Mouse (Mus musculus) fat pad, adult 2 months (tissue): ENCODE results near the gene Skil.

ENCODE experiments used
- DNase-seq: peaks from one replicate; pipeline ENCODE4 v3.0.0-alpha.2; 2011; ENCODE audit warnings: low read depth, low spot score; ENCODE audit errors: extremely low read depth

Gene Skil

GRCm38 (mm10) chr3:31083507-31084245, 11.2 kb upstream of the Skil start:
- DNase-seq, result no peak

DNA sequence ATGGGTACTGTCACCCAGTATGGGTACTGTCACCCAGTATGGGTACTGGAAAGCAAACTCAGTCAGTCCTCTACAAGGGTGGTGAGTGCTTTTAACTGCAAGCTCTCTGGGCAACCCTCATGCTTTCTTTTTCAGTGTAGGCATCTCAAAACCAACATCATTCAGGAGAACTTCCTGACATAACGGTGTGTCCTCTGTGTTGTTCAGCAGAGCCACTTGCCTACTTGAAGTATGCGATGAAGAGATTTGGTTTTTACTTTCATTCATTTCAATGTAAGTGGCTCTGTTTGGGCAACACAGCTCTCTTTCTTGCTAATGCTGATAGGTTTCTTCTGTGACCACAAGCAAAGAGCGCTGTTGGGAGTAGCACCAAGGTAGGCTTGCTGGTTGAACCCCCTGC, 9.9 kb upstream of the Skil start:
- DNase-seq, result no peak

DNA sequence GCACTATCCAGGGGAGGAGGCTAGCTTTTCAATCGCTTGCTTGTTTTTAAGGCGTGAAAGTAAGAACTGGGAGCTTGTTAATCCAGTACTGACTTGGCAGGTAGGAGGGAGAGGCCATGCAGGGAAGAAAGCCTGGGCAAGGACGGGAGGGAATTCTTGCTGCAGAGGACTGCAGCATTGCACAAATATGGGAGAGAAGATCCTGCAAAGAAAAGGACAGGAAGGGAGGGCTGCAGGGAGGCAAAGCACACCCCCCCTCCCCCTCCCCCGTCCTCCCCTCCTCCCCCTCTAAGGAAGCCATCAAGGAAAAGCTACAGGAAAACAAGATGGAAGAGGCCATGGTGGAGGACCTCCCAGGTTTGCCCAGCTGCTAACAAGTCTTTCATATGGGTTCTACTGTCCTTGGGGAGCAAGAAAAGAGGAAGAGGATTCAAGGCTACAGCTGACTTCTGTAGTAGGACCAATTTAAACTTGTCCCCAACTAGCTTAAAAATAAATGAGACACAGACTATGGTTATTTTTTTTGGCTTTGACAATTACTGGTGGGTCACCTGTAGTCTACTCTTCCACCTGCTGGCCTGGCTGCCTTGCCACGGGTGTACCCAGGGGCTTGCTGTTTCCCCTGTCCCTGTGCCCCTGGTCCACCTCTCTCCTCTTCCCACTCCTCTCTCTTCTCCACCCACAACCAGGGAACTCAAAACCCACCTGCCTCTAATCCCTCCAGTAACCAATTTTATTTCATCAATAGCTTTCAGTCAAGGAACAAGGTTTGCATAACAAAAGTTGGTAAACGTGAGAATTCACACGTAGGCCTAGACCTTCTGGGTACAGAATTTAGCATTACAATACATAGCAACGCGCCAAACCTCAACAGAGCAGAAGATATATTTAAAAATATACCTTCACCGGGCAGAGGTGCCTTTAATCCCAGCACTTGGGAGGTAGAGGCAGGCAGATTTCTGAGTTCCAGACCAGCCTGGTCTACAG, 5.8 kb upstream of the Skil start:
- DNase-seq, result no peak

DNA sequence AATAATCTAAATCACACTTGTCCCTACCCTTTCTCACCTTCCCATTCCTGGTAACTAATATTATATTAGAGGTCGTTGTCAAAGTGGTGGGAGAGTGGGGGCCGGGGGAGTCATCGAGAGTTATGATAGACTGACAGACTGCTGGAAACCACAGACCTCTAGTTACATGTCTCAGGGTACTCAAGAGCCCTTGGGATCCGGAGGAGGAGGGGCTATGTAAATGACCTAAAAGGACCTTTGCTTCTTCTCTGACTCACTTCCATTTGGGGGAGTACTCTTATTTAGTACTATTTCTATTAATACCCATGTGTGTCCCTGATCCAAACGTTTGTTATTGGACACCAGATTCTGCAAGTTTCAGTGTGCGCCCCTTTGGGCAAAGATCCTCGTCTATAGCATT, 4.9 kb upstream of the Skil start:
- no peak for DNase-seq

DNA sequence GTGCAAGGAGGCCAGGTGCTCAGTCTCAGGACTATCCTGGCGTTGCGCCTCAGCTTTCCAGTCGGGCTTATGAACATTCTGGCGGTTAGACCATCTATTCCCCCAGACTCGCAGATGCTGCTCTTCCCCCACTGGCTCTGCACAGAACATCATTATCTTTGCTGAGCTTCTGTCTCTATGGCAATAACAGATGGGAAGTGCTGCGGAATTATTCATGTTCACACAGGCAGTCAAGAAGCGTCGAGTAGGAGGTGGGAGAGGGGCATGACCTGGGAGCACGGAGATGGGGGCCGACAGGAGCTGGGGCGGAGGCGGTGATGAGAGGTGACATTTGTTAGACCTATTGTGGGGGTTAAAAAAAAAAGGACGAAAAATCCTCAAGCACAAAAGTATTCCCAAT, 1.7 kb upstream of the Skil start:
- DNase-seq, result no peak

DNA sequence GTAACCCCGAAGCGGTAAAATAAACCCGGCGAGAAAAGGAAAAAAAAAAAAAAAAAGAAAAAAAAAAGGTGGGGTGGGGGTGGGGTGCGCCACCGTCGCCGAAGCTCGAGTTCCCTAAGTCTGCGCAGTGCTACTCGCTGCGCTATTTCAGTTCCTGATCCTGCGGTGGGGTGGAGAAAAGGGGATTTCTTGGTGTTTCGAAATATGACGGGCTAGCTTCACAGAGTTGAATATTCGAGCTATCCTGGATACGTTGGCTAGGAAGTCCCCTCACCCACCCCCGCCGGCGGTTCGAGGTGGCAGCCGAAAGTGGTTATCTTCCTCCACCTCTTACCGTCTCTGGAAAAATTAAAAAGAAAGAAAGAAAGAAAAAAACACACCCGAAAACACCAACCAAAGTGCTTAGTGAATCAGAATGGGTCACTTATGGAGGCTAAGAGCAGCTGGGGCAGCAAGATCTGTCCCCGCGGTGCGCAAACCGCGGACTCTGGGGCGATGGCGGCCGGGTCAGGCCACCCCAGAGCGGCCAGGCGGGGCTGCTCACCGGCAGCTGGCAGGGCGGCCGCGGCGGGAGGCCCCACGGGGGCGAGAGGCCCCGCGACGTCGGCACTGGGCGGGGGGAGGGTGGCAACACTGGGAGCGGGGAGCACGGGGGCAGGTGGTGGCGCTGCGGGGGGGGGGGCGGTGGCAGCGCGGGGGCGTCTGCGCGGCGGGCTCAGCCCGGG, 1.1 kb upstream of the Skil start:
- DNase-seq, result no peak

- DNase-seq, result no peak
These were observed 277 bp downstream of the Skil start for GRCm38 (mm10) chr3:31095179-31095490.

- DNase-seq, result no peak
These were observed 765 bp downstream of the Skil start for GRCm38 (mm10) chr3:31095491-31096154.

DNA sequence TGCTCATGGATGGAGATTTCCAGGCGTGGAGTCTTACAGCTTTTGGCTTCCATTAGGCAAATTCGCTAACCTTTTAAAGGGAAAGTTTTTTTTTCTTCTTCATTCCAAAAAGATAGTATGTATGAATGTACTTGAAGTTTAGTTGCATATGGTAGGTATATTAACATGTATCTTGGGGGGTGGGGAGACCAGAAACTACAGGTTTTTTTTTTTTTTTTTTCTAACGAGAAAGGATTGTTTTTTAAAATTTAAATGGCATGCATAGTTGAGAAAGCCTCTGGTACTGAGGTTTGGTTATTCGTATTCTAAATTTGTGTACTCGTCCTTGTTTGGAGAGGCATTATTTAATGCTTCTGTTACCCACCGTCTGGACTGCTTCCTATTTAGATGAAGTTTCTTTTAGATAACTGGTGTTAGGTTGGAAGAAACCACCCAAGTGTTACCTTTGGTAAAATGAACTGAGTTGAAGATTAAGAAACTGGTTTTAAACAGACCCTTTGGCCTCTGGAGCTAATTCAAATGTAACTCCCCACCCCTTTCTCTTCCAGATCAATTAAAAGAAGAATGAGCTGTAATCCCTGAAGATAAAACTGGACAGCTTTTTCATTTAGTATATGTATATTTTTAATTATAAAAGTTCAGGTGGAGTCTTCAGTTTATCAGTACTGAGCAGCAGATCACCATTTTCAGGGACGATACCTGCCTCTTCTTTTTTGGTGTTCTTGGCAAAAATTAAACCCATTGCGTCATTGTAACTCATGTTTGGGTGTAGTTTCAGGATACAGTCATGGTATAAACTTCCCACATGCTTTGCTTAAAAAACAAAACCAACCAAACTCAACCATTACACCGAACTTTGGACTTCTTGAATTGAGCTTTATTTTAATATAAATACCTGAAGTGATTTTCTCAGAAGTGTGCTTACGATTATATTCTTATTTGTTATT, 1.6 kb downstream of the Skil start:
- DNase-seq, result no peak

DNA sequence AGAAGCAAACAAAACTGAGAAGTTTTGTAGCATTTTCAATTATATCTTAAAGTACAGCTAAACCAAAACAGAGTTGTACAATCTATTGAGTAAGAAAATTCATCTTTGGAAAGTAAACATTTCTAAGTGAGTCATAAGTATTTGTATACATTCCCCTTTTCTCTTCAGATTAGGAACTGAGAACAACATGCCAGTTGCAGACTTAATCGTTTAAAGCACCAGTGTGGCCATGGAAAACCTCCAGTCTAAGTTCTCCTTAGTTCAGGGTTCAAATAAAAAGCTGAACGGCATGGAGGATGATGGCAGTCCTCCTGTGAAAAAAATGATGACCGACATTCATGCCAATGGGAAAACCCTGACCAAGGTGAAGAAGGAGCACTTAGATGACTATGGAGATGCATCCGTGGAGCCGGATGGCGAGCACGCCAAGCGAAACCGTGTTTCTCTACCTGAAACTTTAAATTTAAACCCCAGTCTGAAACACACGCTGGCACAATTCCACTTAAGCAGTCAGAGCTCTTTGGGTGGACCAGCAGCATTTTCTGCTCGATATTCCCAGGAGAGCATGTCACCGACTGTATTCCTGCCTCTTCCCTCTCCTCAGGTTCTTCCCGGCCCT, 2.4 kb downstream of the Skil start:
- DNase-seq, result no peak

GRCm38 (mm10) chr3:31097976-31098375, 3.1 kb downstream of the Skil start:
- DNase-seq, result no peak

DNA sequence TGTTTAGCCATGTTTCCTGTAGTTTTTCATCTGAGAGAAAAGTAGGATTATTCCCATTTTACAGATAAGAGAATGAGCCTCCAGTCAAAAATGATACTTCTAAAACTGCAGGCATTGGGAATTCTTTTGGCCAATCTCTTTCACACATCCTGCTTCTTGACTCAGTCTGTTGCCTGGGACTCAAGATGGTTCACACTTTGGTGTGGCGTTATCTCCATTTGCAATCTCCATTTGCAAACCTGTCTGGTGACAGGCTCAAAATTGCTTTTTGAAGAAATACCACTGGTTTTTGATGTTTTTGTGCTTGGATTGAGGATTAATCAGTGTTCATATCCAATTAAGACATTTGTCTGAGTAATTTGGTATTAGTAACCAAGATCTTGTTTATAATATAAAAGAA, 3.7 kb downstream of the Skil start:
- DNase-seq, result no peak

DNA sequence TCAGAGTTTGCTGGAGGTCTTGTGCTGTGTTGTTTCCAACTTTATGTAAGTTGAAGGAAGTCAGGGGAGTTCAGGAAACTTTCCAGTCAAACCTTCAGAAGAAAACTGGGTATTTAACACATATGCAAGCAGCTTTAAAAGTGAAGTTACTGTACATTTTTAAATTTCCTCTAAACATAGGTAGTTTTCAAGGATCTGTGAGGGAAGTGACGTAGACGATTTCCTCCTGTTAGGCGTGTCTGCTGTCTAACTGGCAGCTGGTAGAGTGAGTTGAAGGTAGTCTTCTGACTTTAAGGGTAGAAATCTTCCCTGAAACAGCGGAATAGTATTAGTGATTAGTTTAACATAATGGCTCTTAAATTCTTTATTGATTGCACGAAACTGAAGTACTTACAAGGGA, 5.2 kb downstream of the Skil start:
- DNase-seq, result no peak

- no peak for DNase-seq
These were observed 5.9 kb downstream of the Skil start for GRCm38 (mm10) chr3:31100802-31101201.

DNA sequence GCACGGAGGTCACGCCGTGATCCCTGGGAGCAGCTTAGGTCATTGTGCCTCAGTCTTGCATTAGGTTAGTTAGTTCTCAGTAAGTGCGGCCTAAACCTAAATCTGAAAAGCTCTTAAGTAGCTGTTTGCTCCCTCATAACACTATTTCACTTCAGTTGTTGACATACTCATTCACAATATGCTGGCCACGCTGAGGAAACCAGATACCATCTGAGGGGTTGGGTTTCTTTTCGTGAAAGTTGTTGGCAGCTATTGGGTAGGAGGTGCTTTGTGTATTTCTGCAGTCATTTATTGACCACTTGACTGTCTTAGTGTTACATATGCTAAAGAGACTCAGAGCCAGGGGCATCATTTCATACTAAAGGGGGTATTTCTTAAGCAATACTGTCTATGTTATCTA, 10.1 kb downstream of the Skil start:
- DNase-seq, result no peak

DNA sequence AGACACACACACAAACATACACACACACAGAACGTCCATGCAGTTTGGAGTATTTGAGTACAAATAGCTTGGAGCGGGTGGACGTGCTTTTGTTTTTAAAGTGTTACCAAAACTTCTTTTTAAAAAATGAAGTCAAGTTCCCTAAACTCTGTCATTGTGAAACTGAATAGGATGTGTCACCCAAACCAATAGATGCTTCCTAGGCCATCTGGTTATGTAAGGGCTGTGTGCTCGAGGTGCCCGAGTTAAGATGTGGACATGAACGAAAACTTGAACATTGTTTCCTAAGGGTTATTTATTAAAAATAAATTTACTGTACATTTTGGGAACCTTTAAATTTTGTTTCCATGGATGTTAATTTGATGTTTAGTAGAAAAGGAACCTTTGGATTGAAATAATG, 11.7 kb downstream of the Skil start:
- DNase-seq, result no peak

GRCm38 (mm10) chr3:31107674-31108073, 12.8 kb downstream of the Skil start:
- no peak for DNase-seq

GRCm38 (mm10) chr3:31109108-31109507, 14.2 kb downstream of the Skil start:
- DNase-seq, result no peak

- DNase-seq, result no peak
These were observed 28.2 kb downstream of the Skil start for GRCm38 (mm10) chr3:31123098-31123497.

DNA sequence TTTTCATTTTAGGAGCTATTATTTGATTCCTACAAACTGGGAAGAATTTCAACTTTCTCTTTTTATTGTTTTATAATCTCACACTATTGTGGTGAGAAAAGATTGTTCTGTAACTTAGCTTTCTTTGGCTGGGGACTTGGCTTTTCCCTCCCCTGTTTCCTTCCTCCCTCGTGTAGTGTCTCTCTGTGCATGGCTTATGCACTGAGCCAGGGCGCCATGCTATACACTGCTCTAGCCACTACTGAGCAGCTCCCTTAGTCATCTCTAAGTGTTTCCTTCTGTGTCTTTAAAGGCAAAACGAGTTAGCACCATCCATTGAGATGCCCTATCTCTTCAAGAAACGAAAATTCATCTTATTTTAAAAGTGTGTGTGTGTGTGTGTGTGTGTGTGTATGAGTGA, 31.4 kb downstream of the Skil start:
- DNase-seq, result no peak
